Mouse (Mus musculus) myocyte (in vitro differentiated cells): ENCODE data around the gene Mms22l.

Source experiments
- CEBPB ChIP-seq: IDR thresholded peaks from 2 replicates; pipeline ENCODE4 v1.6.1; 2011; ENCODE audit warnings: mild to moderate bottlenecking, moderate library complexity; ENCODE audit not compliant: poor library complexity, insufficient read depth, severe bottlenecking
- MYOG ChIP-seq, 3 experiments: IDR thresholded peaks; one replicate each; pipeline ENCODE4 v1.6.1; 2011; ENCODE audit warnings: control low read depth in 2 of 3, low read depth in 2 of 3, mild to moderate bottlenecking in 2 of 3; ENCODE audit not compliant: insufficient read length in 2 of 3, control insufficient read depth in 1 of 3, insufficient read depth in 1 of 3
- POLR2A ChIP-seq: IDR thresholded peaks from one replicate; pipeline ENCODE4 v1.6.1; 2011; ENCODE audit warnings: low read depth, mild to moderate bottlenecking, control low read depth, moderate library complexity; ENCODE audit not compliant: insufficient read length
- TCF12 ChIP-seq: IDR thresholded peaks from one replicate; pipeline ENCODE4 v1.6.1; 2011; ENCODE audit warnings: mild to moderate bottlenecking, control low read depth; ENCODE audit not compliant: poor library complexity, insufficient read depth, severe bottlenecking
- USF1 ChIP-seq: IDR thresholded peaks from one replicate; pipeline ENCODE4 v1.6.1; 2011; ENCODE audit warnings: low read depth, mild to moderate bottlenecking, control low read depth, moderate library complexity

- peak; percentile 92 for TF ChIP-seq POLR2A
- TF ChIP-seq TCF12: no peak
- TF ChIP-seq USF1: no peak
- TF ChIP-seq MYOG (IDR thresholded peaks at IDR 0.05; ENCODE audit: control insufficient read depth in 1 of 3, insufficient read depth in 1 of 3, insufficient read length in 2 of 3, low read depth in 2 of 3): peak in 1 of 3 experiments; percentile 1
- TF ChIP-seq CEBPB: no peak
These were observed at the start of gene Mms22l for GRCm38 (mm10) chr4:24496116-24496952.
